8 mouse cellular contexts compared by ENCODE assay signal in genomic region chr17:52600882-52601371, GRCm38 (mm10). TPM values are rescaled to one million over a fixed set of nuclear protein-coding genes. Genes with fewer than 3 reads are reported as not detected.
DNase-seq lines count a peak whose midpoint lies in the region; ATAC-seq and TF ChIP-seq lines count a peak whose summit lies in the region.

No protein-coding gene starts in this region.

- H3K36me3 ChIP-seq in ES-Bruce4 (ENCODE audit: control insufficient read depth, insufficient read depth, low read length, poor library complexity, severe bottlenecking), result no peaks in the 10 kb centered on the region
- H3K36me3 ChIP-seq in forebrain, embryonic 15.5 days, result no peaks in the 10 kb centered on the region
- no peaks in the 10 kb centered on the region for H3K36me3 ChIP-seq in hindbrain, embryonic 12.5 days

- no peaks in the 10 kb centered on the region for H3K27me3 ChIP-seq in ES-Bruce4 (ENCODE audit: control insufficient read depth, insufficient read depth, low read length, poor library complexity, severe bottlenecking)
- 0 out of 2 replicates have a peak, but pooled peaks cover 4% of the 10 kb centered on the region for H3K27me3 ChIP-seq in forebrain, embryonic 15.5 days
- H3K27me3 ChIP-seq in hindbrain, embryonic 12.5 days, result peaks cover 15% of the 10 kb centered on the region

- TF ChIP-seq POLR2A in ES-Bruce4 (IDR thresholded peaks at IDR 0.05; ENCODE audit: insufficient read depth, low read length), result no peak
- TF ChIP-seq POLR2A in bone marrow macrophage, adult 2 months (IDR thresholded peaks at IDR 0.05; ENCODE audit: borderline replicate concordance, low read depth, low read length), result no peak
- TF ChIP-seq POLR2A in lung, adult 2 months (IDR thresholded peaks at IDR 0.05; ENCODE audit: borderline replicate concordance, extremely low read depth, low read depth, low read length), result no peak
- TF ChIP-seq POLR2A in olfactory bulb, adult 2 months (IDR thresholded peaks at IDR 0.05; ENCODE audit: insufficient read depth, low read depth, low read length), result 0 out of 2 replicates have a peak, but pooled peaks have one; percentile 16

- H3K4me2 ChIP-seq in forebrain, embryonic 15.5 days (replicated peaks), result peak overlapping the region; percentile 97
- peak overlapping the region; percentile 83 for H3K4me2 ChIP-seq in hindbrain, embryonic 12.5 days (replicated peaks)

- peak overlapping the region; percentile 84 for H3K4me3 ChIP-seq in ES-Bruce4 (ENCODE audit: low read depth, low read length)
- H3K4me3 ChIP-seq in bone marrow macrophage, adult 2 months (ENCODE audit: insufficient read depth, low read length), result peak overlapping the region; percentile 28
- H3K4me3 ChIP-seq in forebrain, embryonic 15.5 days, result peak overlapping the region; percentile 72
- H3K4me3 ChIP-seq in hindbrain, embryonic 12.5 days, result peak overlapping the region; percentile 58
- H3K4me3 ChIP-seq in lung, adult 2 months (replicated peaks; ENCODE audit: extremely low read depth, low read depth, low read length), result peak overlapping the region; percentile 1
- peak overlapping the region; percentile 71 for H3K4me3 ChIP-seq in olfactory bulb, adult 2 months (ENCODE audit: insufficient read depth, low read depth, low read length)

- H3K9me3 ChIP-seq in ES-Bruce4 (replicated peaks; ENCODE audit: control insufficient read depth, insufficient read depth, low read length, poor library complexity, severe bottlenecking), result no peaks in the 10 kb centered on the region
- no peaks in the 10 kb centered on the region for H3K9me3 ChIP-seq in forebrain, embryonic 15.5 days
- no peaks in the 10 kb centered on the region for H3K9me3 ChIP-seq in hindbrain, embryonic 12.5 days (replicated peaks)

- peak overlapping the region; percentile 49 for H3K9ac ChIP-seq in ES-Bruce4 (ENCODE audit: low read depth, poor library complexity, severe bottlenecking)
- H3K9ac ChIP-seq in forebrain, embryonic 15.5 days (replicated peaks), result peak overlapping the region; percentile 97
- H3K9ac ChIP-seq in hindbrain, embryonic 12.5 days, result peak overlapping the region; percentile 69

- WGBS in forebrain, embryonic 15.5 days, result 0% methylated on average over 22 of the region's 22 CpGs
- under 1% methylated on average over 22 of the region's 22 CpGs for WGBS in hindbrain, embryonic 12.5 days
- under 1% methylated on average over 22 of the region's 22 CpGs for WGBS in lung, adult 2 months
- under 1% methylated on average over 22 of the region's 22 CpGs for WGBS in olfactory bulb, adult 2 months

- peak; percentile 51 for DNase-seq in layer of hippocampus, adult 9-11 months
- peak; percentile 5 for DNase-seq in lung, adult 2 months
- DNase-seq in adipocyte (ENCODE audit: low spot score), result no peak

- no peaks in the 10 kb centered on the region for H3K4me1 ChIP-seq in ES-Bruce4 (ENCODE audit: control insufficient read depth, insufficient read depth, low read length)
- no peaks in the 10 kb centered on the region for H3K4me1 ChIP-seq in bone marrow macrophage, adult 2 months (ENCODE audit: control insufficient read depth, insufficient read depth, low read length)
- H3K4me1 ChIP-seq in forebrain, embryonic 15.5 days, result peaks cover 17% of the 10 kb centered on the region
- no peaks in the 10 kb centered on the region for H3K4me1 ChIP-seq in hindbrain, embryonic 12.5 days
- no peaks in the 10 kb centered on the region for H3K4me1 ChIP-seq in lung, adult 2 months (ENCODE audit: control insufficient read depth, insufficient read depth, low read length)
- peaks cover 6% of the 10 kb centered on the region; the same call in 1 of the 2 replicates for H3K4me1 ChIP-seq in olfactory bulb, adult 2 months (ENCODE audit: control insufficient read depth, insufficient read depth, low read length)

- no peak for TF ChIP-seq CTCF in ES-Bruce4 (IDR thresholded peaks at IDR 0.05; ENCODE audit: low read depth, low read length)
- no peak for TF ChIP-seq CTCF in bone marrow macrophage, adult 2 months (IDR thresholded peaks at IDR 0.05; ENCODE audit: low read depth, low read length)
- no peak for TF ChIP-seq CTCF in lung, adult 2 months (IDR thresholded peaks at IDR 0.05; ENCODE audit: insufficient read depth, low read length)
- TF ChIP-seq CTCF in olfactory bulb, adult 2 months (IDR thresholded peaks at IDR 0.05; ENCODE audit: insufficient read depth, low read depth, low read length), result no peak

- ATAC-seq in forebrain, embryonic 15.5 days (replicated peaks), result peak; percentile 95
- peak; percentile 93 for ATAC-seq in hindbrain, embryonic 12.5 days (ENCODE audit: low FRiP score)

- 0 out of 2 replicates have a peak, but pooled peaks have one; percentile 22 for TF ChIP-seq EP300 in ES-Bruce4 (IDR thresholded peaks at IDR 0.05; ENCODE audit: insufficient read depth, low read depth, low read length)

- peak overlapping the region; percentile 37; the same call in 1 of the 2 replicates for H3K27ac ChIP-seq in ES-Bruce4 (ENCODE audit: insufficient read depth, low read length)
- H3K27ac ChIP-seq in bone marrow macrophage, adult 2 months (ENCODE audit: insufficient read depth, low read depth, low read length), result no peak overlapping the region
- peak overlapping the region; percentile 95 for H3K27ac ChIP-seq in forebrain, embryonic 15.5 days (replicated peaks)
- peak overlapping the region; percentile 94 for H3K27ac ChIP-seq in hindbrain, embryonic 12.5 days
- H3K27ac ChIP-seq in olfactory bulb, adult 2 months (ENCODE audit: insufficient read depth, low read depth, low read length), result peak overlapping the region; percentile 55; the same call in 1 of the 2 replicates

RNA-seq across cellular contexts. Expression of gene Kcnh8, which starts 1.6 kb away (rescaled TPM):
- 0.24 and 0.51 TPM in 2 replicates for polyA plus RNA-seq in ES-Bruce4 (2011; ENCODE audit: insufficient read depth, insufficient read length, low read depth, missing spikeins)
- polyA plus RNA-seq in bone marrow macrophage, adult 2 months (2012; ENCODE audit: insufficient read depth, insufficient read length, missing spikeins), result not detected in 2 replicates
- 4.1 and 4.4 TPM in 2 replicates for polyA plus RNA-seq in forebrain, embryonic 15.5 days (2015; fragmentation: Nextera tagmentation; extraction: Ambion mirVana)
- 4.2 and 4.6 TPM in 2 replicates for polyA plus RNA-seq in hindbrain, embryonic 12.5 days (2016; fragmentation: Nextera tagmentation; extraction: Ambion mirVana)
- polyA plus RNA-seq in lung, adult 2 months (2012; rRNA removed), result 0.05 TPM in 1 of 2 replicates, not detected in the other
- not detected in 2 replicates for polyA plus RNA-seq in olfactory bulb, adult 2 months (2012; ENCODE audit: insufficient read depth, insufficient read length, low replicate concordance, missing spikeins)

Comparison
In these comparisons a context has a peak if more than half of its experiments do, and no peak if none do; other contexts are left out.
1. H3K4me3 ChIP-seq: peak in every context shown above with its lines; median percentile 84 in ES-Bruce4; 72 in forebrain, embryonic 15.5 days; 71 in olfactory bulb, adult 2 months; 58 in hindbrain, embryonic 12.5 days; 28 in bone marrow macrophage, adult 2 months; 1 in lung, adult 2 months.